ENCODE assay signal across 9 mouse cellular contexts in genomic region chr2:30441518-30442497, GRCm38 (mm10). TPM values are rescaled to one million over a fixed set of nuclear protein-coding genes. Genes with fewer than 3 reads are reported as not detected.
DNase-seq lines count a peak whose midpoint lies in the region; ATAC-seq lines count a peak whose summit lies in the region.
"Had no signal": no experiment of that assay in that cellular context is flagged by ENCODE, and none has a peak within 500 bp of the region (broad histone marks: within the 10 kb centered on the region; RNA-seq: fewer than 3 reads in every experiment).

No protein-coding gene starts in this region.

- peak overlapping the region; percentile 48 for H3K4me3 ChIP-seq in embryonic facial prominence, embryonic 10.5 days
- no peak overlapping the region for H3K4me3 ChIP-seq in limb, embryonic 11.5 days (ENCODE audit: low read depth, low read length)
- H3K4me3 ChIP-seq in midbrain, embryonic 13.5 days (replicated peaks): peak overlapping the region; percentile 7

- peak overlapping the region; percentile 53 for H3K9ac ChIP-seq in limb, embryonic 11.5 days (ENCODE audit: low read length)
- peak overlapping the region; percentile 57 for H3K9ac ChIP-seq in midbrain, embryonic 13.5 days (replicated peaks)

- peak overlapping the region; percentile 98 for H3K27ac ChIP-seq in embryonic facial prominence, embryonic 10.5 days (replicated peaks)
- peak overlapping the region; percentile 100 for H3K27ac ChIP-seq in limb, embryonic 11.5 days (replicated peaks; ENCODE audit: low read depth, low read length)
- peak overlapping the region; percentile 97 for H3K27ac ChIP-seq in midbrain, embryonic 13.5 days

- no peaks in the 10 kb centered on the region for H3K9me3 ChIP-seq in embryonic facial prominence, embryonic 10.5 days
- H3K9me3 ChIP-seq in limb, embryonic 11.5 days (ENCODE audit: control insufficient read depth, low read length): no peaks in the 10 kb centered on the region
- H3K9me3 ChIP-seq in midbrain, embryonic 13.5 days: no peaks in the 10 kb centered on the region
- H3K9me3 ChIP-seq: G1E had no signal

- H3K4me1 ChIP-seq in embryonic facial prominence, embryonic 10.5 days: peaks cover 72% of the 10 kb centered on the region
- H3K4me1 ChIP-seq in limb, embryonic 11.5 days (ENCODE audit: control insufficient read depth, insufficient read depth, low read length): peaks cover 54% of the 10 kb centered on the region
- H3K4me1 ChIP-seq in midbrain, embryonic 13.5 days (replicated peaks): peaks cover 52% of the 10 kb centered on the region

- peaks cover 81% of the 10 kb centered on the region for H3K36me3 ChIP-seq in embryonic facial prominence, embryonic 10.5 days (replicated peaks)
- H3K36me3 ChIP-seq in limb, embryonic 11.5 days (ENCODE audit: control insufficient read depth, insufficient read depth, low read length): peaks cover 24% of the 10 kb centered on the region
- H3K36me3 ChIP-seq in midbrain, embryonic 13.5 days: peaks cover 71% of the 10 kb centered on the region

- no peaks in the 10 kb centered on the region for H3K27me3 ChIP-seq in embryonic facial prominence, embryonic 10.5 days (replicated peaks; ENCODE audit: low read depth, poor library complexity, severe bottlenecking)
- H3K27me3 ChIP-seq in limb, embryonic 11.5 days (ENCODE audit: control insufficient read depth, insufficient read depth, low read length): no peaks in the 10 kb centered on the region
- no peaks in the 10 kb centered on the region for H3K27me3 ChIP-seq in midbrain, embryonic 13.5 days

- DNase-seq in cerebellum, adult 18-20 months: peak; percentile 55 to 64
- peak; percentile 96 for DNase-seq in embryonic facial prominence, embryonic 10.5 days (ENCODE audit: low spot score)
- DNase-seq in heart, adult 18-20 months: peak; percentile 93 to 96
- DNase-seq in kidney, adult 11 months: peak; percentile 85
- peak; percentile 91 for DNase-seq in limb, embryonic 11.5 days (ENCODE audit: low spot score)
- peak; percentile 68 to 72 for DNase-seq in spleen, adult 18-20 months

- no peak for ATAC-seq in cerebellum, adult (ENCODE audit: insufficient number of reproducible peaks, low FRiP score, low TSS enrichment)
- ATAC-seq in limb, embryonic 11.5 days (ENCODE audit: insufficient number of reproducible peaks, low FRiP score, low TSS enrichment, low read depth): peak; percentile 55
- peak; percentile 62 for ATAC-seq in midbrain, embryonic 13.5 days

- H3K4me2 ChIP-seq in limb, embryonic 11.5 days (ENCODE audit: low read depth, severe bottlenecking): peak overlapping the region; percentile 53
- peak overlapping the region; percentile 39 for H3K4me2 ChIP-seq in midbrain, embryonic 13.5 days (replicated peaks)

- WGBS in embryonic facial prominence, embryonic 10.5 days: 3% methylated on average over 15 of the region's 15 CpGs
- WGBS in limb, embryonic 11.5 days: 6% methylated on average over 15 of the region's 15 CpGs
- 3% methylated on average over 15 of the region's 15 CpGs for WGBS in midbrain, embryonic 13.5 days

RNA-seq across cellular contexts. Expression of gene Ptpa, which starts 26.0 kb away (rescaled TPM):
- polyA plus RNA-seq in embryonic facial prominence, embryonic 10.5 days (2016; fragmentation: Nextera tagmentation; extraction: Ambion mirVana): 161 and 162 TPM in 2 replicates
- total RNA-seq in heart, adult 18-20 months (2021): 10 to 100 TPM; 81.6 to 96.7 TPM
- 74.4 and 83.3 TPM in 2 replicates for polyA plus RNA-seq in limb, embryonic 11.5 days (2014; fragmentation: Nextera tagmentation; extraction: Ambion mirVana)
- 128 and 134 TPM in 2 replicates for polyA plus RNA-seq in midbrain, embryonic 13.5 days (2015; fragmentation: Nextera tagmentation; extraction: Ambion mirVana)

RNA-seq across cellular contexts. Expression of gene Crat, which starts 26.2 kb away (rescaled TPM):
- 19.9 and 20.3 TPM in 2 replicates for polyA plus RNA-seq in embryonic facial prominence, embryonic 10.5 days (2016; fragmentation: Nextera tagmentation; extraction: Ambion mirVana)
- 100 to 1,000 TPM; 507 to 509 TPM for total RNA-seq in heart, adult 18-20 months (2021)
- 25.6 and 27.9 TPM in 2 replicates for polyA plus RNA-seq in limb, embryonic 11.5 days (2014; fragmentation: Nextera tagmentation; extraction: Ambion mirVana)
- polyA plus RNA-seq in midbrain, embryonic 13.5 days (2015; fragmentation: Nextera tagmentation; extraction: Ambion mirVana): 18.5 and 21.9 TPM in 2 replicates

RNA-seq across cellular contexts. Expression of gene Ier5l, which starts 32.2 kb away (rescaled TPM):
- 2.8 and 3.4 TPM in 2 replicates for polyA plus RNA-seq in embryonic facial prominence, embryonic 10.5 days (2016; fragmentation: Nextera tagmentation; extraction: Ambion mirVana)
- total RNA-seq in heart, adult 18-20 months (2021): 1 to 10 TPM; 2.6 to 3.2 TPM
- 7.1 and 9.7 TPM in 2 replicates for polyA plus RNA-seq in limb, embryonic 11.5 days (2014; fragmentation: Nextera tagmentation; extraction: Ambion mirVana)
- polyA plus RNA-seq in midbrain, embryonic 13.5 days (2015; fragmentation: Nextera tagmentation; extraction: Ambion mirVana): 1.8 and 2.0 TPM in 2 replicates
- total RNA-seq: G1E had no signal
- polyA plus RNA-seq: G1E had no signal

RNA-seq across cellular contexts. Expression of gene Dolpp1, which starts 49.8 kb away (rescaled TPM):
- 46.2 and 47.9 TPM in 2 replicates for polyA plus RNA-seq in embryonic facial prominence, embryonic 10.5 days (2016; fragmentation: Nextera tagmentation; extraction: Ambion mirVana)
- total RNA-seq in heart, adult 18-20 months (2021): 1 to 10 TPM; 6.4 to 7.8 TPM
- polyA plus RNA-seq in limb, embryonic 11.5 days (2014; fragmentation: Nextera tagmentation; extraction: Ambion mirVana): 33.0 and 33.1 TPM in 2 replicates
- polyA plus RNA-seq in midbrain, embryonic 13.5 days (2015; fragmentation: Nextera tagmentation; extraction: Ambion mirVana): 54.7 and 56.6 TPM in 2 replicates
